8 mouse cellular contexts compared by ENCODE assay signal in the genomic region with DNA sequence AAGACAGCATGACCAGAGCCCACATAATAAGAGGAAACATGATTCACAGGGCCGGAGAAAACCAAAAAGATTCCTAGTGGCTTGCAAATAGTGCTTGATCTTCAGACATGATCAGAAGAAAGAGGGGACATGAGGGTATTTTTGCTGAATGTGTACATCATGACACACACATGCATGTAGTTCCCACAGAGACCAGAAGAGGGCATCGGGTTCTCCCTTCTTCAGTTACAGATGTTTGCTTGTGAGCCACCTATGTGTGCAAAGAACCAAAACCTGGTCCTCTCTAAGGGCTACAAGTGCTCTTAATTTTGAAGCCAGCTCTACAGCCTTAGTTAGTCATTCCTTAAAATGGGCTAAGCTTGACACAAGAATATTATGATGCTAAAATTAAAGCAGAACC.
DNase-seq lines count a peak whose midpoint lies in the region; ATAC-seq and TF ChIP-seq lines count a peak whose summit lies in the region.

No protein-coding gene starts in this region.

- H3K27ac ChIP-seq in heart, postnatal 0 days (ENCODE audit: low read depth) = no peak overlapping the region
- H3K27ac ChIP-seq in midbrain, postnatal 0 days (ENCODE audit: low read depth, low read length) = no peak overlapping the region
- no peak overlapping the region for H3K27ac ChIP-seq in midbrain, embryonic 11.5 days (ENCODE audit: low read depth, low read length)

- H3K9me3 ChIP-seq in heart, postnatal 0 days (replicated peaks; ENCODE audit: control insufficient read depth, low read length) = no peaks in the 10 kb centered on the region
- no peaks in the 10 kb centered on the region for H3K9me3 ChIP-seq in midbrain, postnatal 0 days (ENCODE audit: low read length)
- no peaks in the 10 kb centered on the region for H3K9me3 ChIP-seq in midbrain, embryonic 11.5 days (ENCODE audit: control insufficient read depth, low read length)

- H3K4me3 ChIP-seq in heart, postnatal 0 days (ENCODE audit: low read depth, low read length) = no peak overlapping the region
- no peak overlapping the region for H3K4me3 ChIP-seq in midbrain, postnatal 0 days (ENCODE audit: low read depth, low read length)
- H3K4me3 ChIP-seq in midbrain, embryonic 11.5 days (ENCODE audit: low read depth, low read length) = no peak overlapping the region

- H3K4me2 ChIP-seq in heart, postnatal 0 days (ENCODE audit: low read depth, low read length) = no peak overlapping the region
- H3K4me2 ChIP-seq in midbrain, postnatal 0 days (ENCODE audit: low read depth, low read length, poor library complexity, severe bottlenecking) = no peak overlapping the region
- H3K4me2 ChIP-seq in midbrain, embryonic 11.5 days = no peak overlapping the region

- TF ChIP-seq CTCF in heart, postnatal 0 days (IDR thresholded peaks at IDR 0.05; ENCODE audit: low read depth) = peak; percentile 16; the same call in 1 of the 2 replicates
- peak; percentile 51 for TF ChIP-seq CTCF in midbrain, postnatal 0 days (IDR thresholded peaks at IDR 0.05)

- H3K4me1 ChIP-seq in heart, postnatal 0 days (ENCODE audit: control insufficient read depth, insufficient read depth) = peaks cover 7% of the 10 kb centered on the region; the same call in 1 of the 2 replicates
- H3K4me1 ChIP-seq in midbrain, postnatal 0 days (ENCODE audit: insufficient read depth, low read length) = no peaks in the 10 kb centered on the region
- no peaks in the 10 kb centered on the region for H3K4me1 ChIP-seq in midbrain, embryonic 11.5 days (ENCODE audit: control insufficient read depth, insufficient read depth, low read length)

- H3K27me3 ChIP-seq in heart, postnatal 0 days (ENCODE audit: control insufficient read depth, insufficient read depth, low read length) = peaks cover 87% of the 10 kb centered on the region
- H3K27me3 ChIP-seq in midbrain, postnatal 0 days (ENCODE audit: insufficient read depth, low read length) = no peaks in the 10 kb centered on the region
- no peaks in the 10 kb centered on the region for H3K27me3 ChIP-seq in midbrain, embryonic 11.5 days (ENCODE audit: control insufficient read depth, insufficient read depth, low read length)

- TF ChIP-seq EP300 in heart, postnatal 0 days (IDR thresholded peaks at IDR 0.05; ENCODE audit: low read depth) = no peak

- no peak for ATAC-seq in heart, postnatal 0 days (ENCODE audit: insufficient read depth, low read depth)
- ATAC-seq in midbrain, postnatal 0 days (ENCODE audit: low FRiP score) = no peak
- no peak for ATAC-seq in midbrain, embryonic 11.5 days (ENCODE audit: low FRiP score)

- no peak for DNase-seq in heart, postnatal 0 days (ENCODE audit: low spot score)
- DNase-seq in heart, postnatal 25 days (ENCODE audit: low spot score) = no peak
- no peak for DNase-seq in midbrain, postnatal 0 days (ENCODE audit: low spot score)
- no peak for DNase-seq in midbrain, embryonic 11.5 days (ENCODE audit: low spot score, missing footprints)
- peak; percentile 15 for DNase-seq in embryo, embryonic 11 days
- DNase-seq in thymus, postnatal 0 days (ENCODE audit: low spot score) = peak; percentile 3
- no peak for DNase-seq in ovary, postnatal 36 days (ENCODE audit: low spot score)
- no peak for DNase-seq in T-cell, adult 2 months (ENCODE audit: low spot score)

- H3K36me3 ChIP-seq in heart, postnatal 0 days (replicated peaks; ENCODE audit: control insufficient read depth, insufficient read depth, low read length) = no peaks in the 10 kb centered on the region
- no peaks in the 10 kb centered on the region for H3K36me3 ChIP-seq in midbrain, postnatal 0 days (ENCODE audit: insufficient read depth, low read length)
- no peaks in the 10 kb centered on the region for H3K36me3 ChIP-seq in midbrain, embryonic 11.5 days (ENCODE audit: control insufficient read depth, insufficient read depth, low read length)

- 58% methylated on average over 2 of the region's 2 CpGs for WGBS in heart, postnatal 0 days
- WGBS in midbrain, postnatal 0 days = 69% methylated on average over 2 of the region's 2 CpGs
- WGBS in midbrain, embryonic 11.5 days = 60% methylated on average over 2 of the region's 2 CpGs

- H3K9ac ChIP-seq in heart, postnatal 0 days (replicated peaks; ENCODE audit: low read depth, low read length) = no peak overlapping the region
- H3K9ac ChIP-seq in midbrain, postnatal 0 days (replicated peaks; ENCODE audit: low read length, poor library complexity, severe bottlenecking) = no peak overlapping the region
- H3K9ac ChIP-seq in midbrain, embryonic 11.5 days (ENCODE audit: low read length) = no peak overlapping the region

- intact Hi-C loops in heart, postnatal 25 days (cut with DNase I) = no loop called here

Comparison
In these comparisons a context has a peak if more than half of its experiments do, and no peak if none do; other contexts are left out.
1. DNase-seq: peak in embryo, embryonic 11 days (single experiment) and thymus, postnatal 0 days (single experiment); none in heart, postnatal 0 days (single experiment), heart, postnatal 25 days (single experiment), midbrain, postnatal 0 days (single experiment), midbrain, embryonic 11.5 days (single experiment), ovary, postnatal 36 days (single experiment) and T-cell, adult 2 months (single experiment).